Mouse (Mus musculus) bone marrow, adult 2 months (tissue): ENCODE data around the gene Mlh3. TPM values are rescaled to one million over a fixed set of nuclear protein-coding genes. Genes with fewer than 3 reads are reported as not detected.

Experiments used
- H3K27ac ChIP-seq: fragments of 200-500 bp; 2 replicates; pipeline ENCODE4 v1.5.1; 2012; ENCODE audit warnings: low read depth, mild to moderate bottlenecking, control low read depth, inconsistent platforms, low read length; ENCODE audit not compliant: control insufficient read depth, poor library complexity, insufficient read depth
- H3K4me1 ChIP-seq: fragments of 200-500 bp; 2 replicates; pipeline ENCODE4 v1.6.1; 2011; ENCODE audit warnings: low read length; ENCODE audit not compliant: control insufficient read depth, insufficient read depth
- H3K4me3 ChIP-seq: fragments of 200-500 bp; replicated peaks from 2 replicates; pipeline ENCODE3; 2011; ENCODE audit warnings: mild to moderate bottlenecking, low read depth, low read length, control low read depth; ENCODE audit not compliant: control insufficient read depth
- CTCF ChIP-seq: fragments of 200-500 bp; IDR thresholded peaks from 2 replicates; pipeline ENCODE4 v1.5.1; 2011; ENCODE audit warnings: low read length, control low read depth; ENCODE audit not compliant: control insufficient read depth, insufficient read depth
- POLR2A ChIP-seq: fragments of 200-500 bp; IDR thresholded peaks from 2 replicates; pipeline ENCODE4 v1.6.1; 2011; ENCODE audit warnings: low read depth, mild to moderate bottlenecking, control low read depth, low read length, borderline replicate concordance; ENCODE audit not compliant: control insufficient read depth
- WGBS: fragments of 180-500 bp; shearing (Covaris S2); methylation state at CpG from one replicate; pipeline ENCODE4 v1.1.7; 2018; 5-methylcytosine and 5-hydroxymethylcytosine counted together
- polyA plus RNA-seq: library from polyadenylated mRNA; stranded (reverse); fragments of >200 nt; gene quantifications from 2 replicates; pipeline ENCODE4 v1.2.4, GENCODE M21; 2011; ENCODE audit warnings: low replicate concordance; ENCODE audit not compliant: missing spikeins, insufficient read depth, insufficient read length

Gene Mlh3
- polyA plus RNA-seq, 1 experiment, result 6.2 TPM

DNA sequence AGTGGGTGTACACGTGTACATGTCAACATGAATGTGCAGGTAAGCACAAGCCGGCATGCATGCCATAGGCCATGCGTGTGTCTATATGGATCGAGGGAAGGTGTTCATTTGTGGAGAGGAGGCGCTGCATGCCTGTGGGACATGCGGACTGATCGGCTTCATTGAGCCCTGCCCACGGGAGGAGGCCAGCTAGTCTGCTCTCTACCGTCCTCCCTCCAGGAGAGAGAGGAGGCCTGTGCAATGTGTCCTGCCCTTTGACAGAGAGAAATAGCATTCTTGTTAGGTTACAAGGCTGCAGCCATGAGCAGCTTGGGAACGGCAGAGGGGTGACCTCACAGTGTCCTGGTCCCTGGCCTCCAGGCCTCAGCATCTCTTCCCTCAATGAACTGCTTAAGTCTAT, 74.2 kb downstream of the Mlh3 start:
- Histone ChIP-seq H3K4me1 (peaks cover 2% of the 10 kb centered on the region), H3K4me3 (no peak overlapping the region), H3K27ac (no peak overlapping the region)
- TF ChIP-seq POLR2A (no peak), CTCF (no peak)
- 91% methylated on average over 10 of the region's 10 CpGs for WGBS

DNA sequence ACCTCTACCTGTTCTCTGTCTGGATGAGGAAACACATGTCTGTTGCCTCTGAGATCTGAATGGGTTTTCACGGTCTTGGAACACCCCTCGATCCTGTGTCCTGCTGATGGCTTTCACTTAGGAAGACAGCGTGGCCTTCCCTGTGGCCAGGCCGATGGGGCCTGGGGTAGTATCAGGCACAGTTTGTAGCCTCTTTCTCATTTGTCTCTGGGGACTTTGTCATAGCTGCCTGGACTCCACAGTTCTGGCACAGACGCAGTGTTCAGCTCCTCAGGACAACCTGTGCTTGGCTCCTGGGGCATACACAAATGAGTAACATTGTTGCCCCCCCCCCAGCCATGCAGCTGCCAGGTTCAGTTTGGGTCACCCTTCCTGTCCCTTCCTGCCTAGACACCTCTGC, 75.3 kb downstream of the Mlh3 start:
- Histone ChIP-seq H3K4me3 (no peak overlapping the region), H3K4me1 (peaks cover 2% of the 10 kb centered on the region), H3K27ac (no peak overlapping the region)
- 82% methylated on average over 5 of the region's 5 CpGs for WGBS
- TF ChIP-seq CTCF, result no peak
- TF ChIP-seq POLR2A, result no peak

DNA sequence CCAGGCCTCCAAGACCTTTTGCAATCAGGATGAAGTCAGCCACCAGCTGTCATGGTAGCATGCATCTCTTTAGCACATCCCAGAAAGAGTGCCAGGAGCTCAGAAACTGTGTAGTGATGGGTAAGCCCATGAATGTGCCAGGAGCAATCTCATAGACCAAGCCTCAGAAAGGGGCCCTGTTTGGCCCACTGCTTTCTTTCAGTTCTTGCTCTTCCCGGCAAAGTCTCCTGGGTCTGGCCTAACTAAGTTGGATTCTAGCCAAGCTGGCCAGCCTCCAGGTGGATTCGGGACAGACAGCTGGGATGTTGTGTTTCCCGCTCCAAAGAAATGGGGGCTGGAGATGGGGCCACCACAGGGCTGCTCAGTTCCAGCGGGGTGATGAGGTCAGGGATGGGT, 75.8 kb downstream of the Mlh3 start:
- Histone ChIP-seq H3K27ac (no peak overlapping the region), H3K4me3 (no peak overlapping the region), H3K4me1 (peaks cover 2% of the 10 kb centered on the region)
- no peak for TF ChIP-seq POLR2A
- TF ChIP-seq CTCF, result no peak
- WGBS, result 77% methylated on average over 4 of the region's 4 CpGs

DNA sequence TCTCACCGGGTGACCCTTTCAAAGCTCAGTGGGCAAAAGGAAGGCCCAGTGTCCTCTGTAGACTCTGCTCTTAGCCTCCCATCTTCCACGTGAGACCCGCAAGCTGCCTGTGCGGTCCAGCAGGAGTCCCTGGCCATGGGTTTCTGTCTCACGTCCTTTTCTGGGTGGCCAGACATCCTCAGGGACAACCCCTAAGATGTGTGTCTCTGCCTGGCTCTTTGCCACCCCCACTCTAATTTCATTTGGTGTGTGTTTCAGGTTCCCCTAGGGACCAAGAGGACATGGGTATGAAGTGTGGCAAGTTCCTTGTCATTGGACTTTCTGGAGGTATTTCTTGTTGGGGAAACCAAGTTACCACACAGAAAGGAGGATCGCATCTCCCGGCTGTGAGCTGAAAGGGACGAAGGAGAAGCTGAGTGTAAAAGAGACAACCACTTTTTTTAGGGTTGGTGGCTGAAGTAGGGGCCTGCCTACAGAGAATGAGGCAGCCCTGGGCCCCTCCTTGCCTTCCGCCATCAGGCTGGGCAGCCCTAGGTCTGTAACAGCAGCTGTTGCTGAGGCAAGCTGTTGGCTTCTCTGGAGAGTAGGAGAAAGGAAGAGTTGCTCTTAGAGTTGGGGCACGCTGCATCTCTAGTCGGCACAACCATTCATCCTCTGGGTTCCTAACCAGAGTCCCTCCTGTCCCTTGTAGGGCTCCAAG, 76.3 kb downstream of the Mlh3 start:
- Histone ChIP-seq H3K4me1 (peaks cover 2% of the 10 kb centered on the region), H3K27ac (no peak overlapping the region), H3K4me3 (no peak overlapping the region)
- 79% methylated on average over 11 of the region's 11 CpGs for WGBS
- no peak for TF ChIP-seq POLR2A
- TF ChIP-seq CTCF, result no peak

DNA sequence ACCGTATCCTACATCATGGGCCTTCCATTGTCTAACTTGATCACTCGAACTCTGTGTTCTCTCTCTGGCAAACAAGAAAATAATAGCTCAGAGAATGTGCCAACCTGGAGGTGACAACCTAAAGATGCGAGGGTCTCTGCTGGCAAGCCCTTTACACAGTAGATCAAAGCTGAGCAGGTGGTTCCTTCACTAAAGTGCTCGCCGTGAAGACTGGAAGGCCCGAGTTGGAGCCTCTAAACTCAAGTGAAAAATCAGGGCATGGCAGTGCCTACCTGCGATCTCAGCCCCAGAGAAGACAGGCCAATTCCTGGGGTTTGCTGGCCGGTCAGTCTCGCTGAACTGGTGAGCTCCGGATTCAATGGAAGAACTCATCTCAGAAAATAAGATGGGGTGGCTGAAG, 77.3 kb downstream of the Mlh3 start:
- no peak overlapping the region for H3K4me3 ChIP-seq
- peaks cover 2% of the 10 kb centered on the region for H3K4me1 ChIP-seq
- TF ChIP-seq POLR2A (no peak), CTCF (no peak)
- WGBS, result 62% methylated on average over 10 of the region's 10 CpGs
- no peak overlapping the region for H3K27ac ChIP-seq

DNA sequence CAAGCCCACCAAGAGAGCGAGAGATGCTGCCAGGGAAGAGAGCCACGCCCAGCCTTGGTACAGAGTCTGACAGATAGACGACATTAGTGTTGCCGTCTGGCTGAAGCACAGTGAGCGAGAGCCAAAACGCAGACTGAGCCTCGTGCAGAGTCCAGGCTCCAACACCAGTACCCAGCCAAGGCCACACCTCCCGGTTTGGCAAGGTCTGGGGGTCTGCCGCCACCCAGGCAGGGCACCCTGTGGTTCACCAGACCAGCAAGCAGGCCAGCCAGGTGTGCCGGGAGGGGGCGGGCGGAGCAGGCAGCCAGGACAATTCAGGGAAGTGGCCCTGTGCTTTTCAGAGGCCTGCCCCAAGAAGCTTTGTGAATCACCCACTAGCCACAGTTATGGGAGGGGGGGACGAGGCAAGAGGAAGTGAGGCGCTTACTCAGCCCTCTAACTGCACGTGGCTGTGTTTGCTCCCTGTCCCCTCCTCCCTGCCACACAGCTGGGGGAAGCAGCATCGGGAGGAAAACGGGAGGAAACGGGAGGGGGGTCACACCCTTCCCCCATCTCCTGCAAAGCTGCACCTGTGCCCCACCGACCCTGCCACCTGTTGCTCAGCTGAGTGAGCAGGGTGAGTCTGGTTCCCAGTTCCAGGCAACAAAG, 77.8 kb downstream of the Mlh3 start:
- WGBS, result 9% methylated on average over 19 of the region's 19 CpGs
- Histone ChIP-seq H3K4me1 (peaks cover 2% of the 10 kb centered on the region), H3K27ac (no peak overlapping the region; the same call in 1 of the 2 replicates), H3K4me3 (no peak overlapping the region)
- TF ChIP-seq CTCF, result no peak
- TF ChIP-seq POLR2A, result no peak

DNA sequence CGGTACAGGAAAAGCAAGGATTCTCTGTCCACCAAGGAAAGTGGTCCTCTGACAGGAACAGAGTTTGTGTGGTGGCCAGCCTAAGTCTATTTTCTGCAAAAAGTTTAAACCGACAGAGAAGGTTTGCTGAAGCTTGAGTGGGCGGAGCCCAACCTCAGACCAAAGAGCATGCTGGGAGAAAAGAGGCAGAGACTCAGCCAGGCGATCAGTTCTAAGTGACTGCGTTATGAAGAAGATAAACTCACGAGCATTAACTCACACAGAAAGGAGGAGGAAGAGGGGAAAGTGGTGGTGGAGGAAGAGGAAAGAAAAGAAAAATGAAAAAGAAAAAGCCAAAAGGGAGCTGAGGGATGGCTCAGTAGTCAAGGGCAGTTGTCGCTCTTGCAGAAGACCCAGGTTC, 80.1 kb downstream of the Mlh3 start:
- 80% methylated on average over 7 of the region's 7 CpGs for WGBS
- peaks cover 2% of the 10 kb centered on the region for H3K4me1 ChIP-seq
- no peak overlapping the region for H3K27ac ChIP-seq
- no peak overlapping the region for H3K4me3 ChIP-seq
- TF ChIP-seq POLR2A, result no peak

DNA sequence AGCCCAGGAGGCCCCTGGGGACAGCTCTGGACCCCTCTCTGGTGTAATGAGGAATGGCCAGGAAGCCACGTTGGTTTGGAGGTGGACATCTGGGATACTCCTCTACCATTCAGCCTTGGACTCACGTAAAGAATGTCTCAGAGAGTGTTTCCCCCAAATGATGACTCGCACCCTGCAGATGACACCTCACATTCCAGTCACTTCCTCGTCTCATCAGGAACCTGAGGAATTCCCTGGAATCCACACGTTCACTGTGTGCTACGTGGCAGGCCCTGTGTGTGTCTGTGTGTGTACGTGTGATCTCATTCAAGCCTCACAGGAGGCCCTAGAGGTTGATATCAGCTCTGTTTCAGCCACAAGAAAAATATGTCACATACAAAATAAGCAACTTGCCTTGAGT, 84.0 kb downstream of the Mlh3 start:
- TF ChIP-seq POLR2A (no peak), CTCF (no peak)
- H3K4me1 ChIP-seq, result no peaks in the 10 kb centered on the region; the same call in 1 of the 2 replicates
- 71% methylated on average over 7 of the region's 7 CpGs for WGBS
- H3K27ac ChIP-seq, result no peak overlapping the region
- no peak overlapping the region for H3K4me3 ChIP-seq
